Mouse (Mus musculus): Measurements from ENCODE around the gene Igtp. TPM values are rescaled to one million over a fixed set of nuclear protein-coding genes. Genes with fewer than 3 reads are reported as not detected.
"Not testable (repeated sequence)": the region's sequence is repeated elsewhere in the genome, so short reads cannot be mapped to it uniquely, and the experiment has no call there.

Igtp gene
- 8.5 and 9.0 TPM in 2 replicates for polyA plus RNA-seq (2015; fragmentation: Nextera tagmentation; extraction: Ambion mirVana)

DNA sequence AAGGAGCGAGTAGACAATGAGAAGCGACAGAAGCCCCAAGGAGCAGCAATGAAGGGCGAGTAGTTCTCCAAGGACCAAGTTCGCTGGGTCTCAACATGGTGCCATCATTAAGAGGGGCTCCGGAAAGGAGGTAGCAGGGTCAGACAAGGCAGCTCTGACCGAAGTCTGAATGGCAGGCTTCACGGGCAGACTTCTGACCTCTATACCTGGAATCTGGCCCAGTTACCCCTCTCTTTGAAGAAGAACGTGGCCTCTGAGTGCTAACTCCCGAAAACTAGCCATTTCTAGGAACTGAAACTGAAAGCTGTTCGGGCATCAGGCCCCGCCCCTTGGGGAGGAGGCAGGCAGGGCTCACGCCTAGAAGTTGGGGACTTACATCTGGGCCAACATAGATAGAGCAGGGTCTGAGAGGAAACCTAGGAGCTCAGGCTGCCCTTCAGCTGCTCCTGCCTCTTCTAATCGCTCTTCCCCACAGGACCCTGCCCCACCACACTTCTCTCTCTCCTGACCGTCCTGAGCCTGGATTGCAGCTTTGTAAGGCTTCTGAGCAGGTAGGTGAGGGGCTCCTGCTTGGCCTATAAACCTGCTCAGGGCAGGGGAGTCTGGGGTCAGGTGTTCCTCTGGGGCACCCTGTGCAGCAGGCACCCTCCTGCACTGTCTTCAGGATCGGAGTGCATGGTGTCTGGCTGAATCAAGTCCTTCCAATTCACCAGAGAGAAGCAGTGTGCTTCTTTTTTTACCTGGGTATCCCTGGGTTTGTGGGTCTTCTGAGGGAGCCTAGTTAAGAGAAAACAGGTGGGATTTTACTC is at the start of gene Igtp, which contains the start of gene Irgm2:
Gene Igtp (plus strand): TSS at position 328 of the 809 bp plus-strand sequence.
Gene Irgm2 (plus strand): TSS at position 390 of the 809 bp plus-strand sequence.
- peak; percentile 78 for ATAC-seq (ENCODE audit: insufficient number of reproducible peaks, low FRiP score, low TSS enrichment, low read depth)
- H3K9ac ChIP-seq: peak within 1 kb of the TSS; percentile 48
- peak within 1 kb of the TSS; percentile 55; the same call in 1 of the 2 replicates for H3K27ac ChIP-seq (replicated peaks)
- H3K4me1 ChIP-seq; H3K27me3 ChIP-seq; H3K36me3 ChIP-seq; H3K9me3 ChIP-seq (replicated peaks): not testable (repeated sequence)
- 7% methylated on average over 14 of the region's 15 CpGs for WGBS
- peak within 1 kb of the TSS; percentile 69 for H3K4me2 ChIP-seq (replicated peaks)
- peak within 1 kb of the TSS; percentile 60 for H3K4me3 ChIP-seq (replicated peaks)

DNA sequence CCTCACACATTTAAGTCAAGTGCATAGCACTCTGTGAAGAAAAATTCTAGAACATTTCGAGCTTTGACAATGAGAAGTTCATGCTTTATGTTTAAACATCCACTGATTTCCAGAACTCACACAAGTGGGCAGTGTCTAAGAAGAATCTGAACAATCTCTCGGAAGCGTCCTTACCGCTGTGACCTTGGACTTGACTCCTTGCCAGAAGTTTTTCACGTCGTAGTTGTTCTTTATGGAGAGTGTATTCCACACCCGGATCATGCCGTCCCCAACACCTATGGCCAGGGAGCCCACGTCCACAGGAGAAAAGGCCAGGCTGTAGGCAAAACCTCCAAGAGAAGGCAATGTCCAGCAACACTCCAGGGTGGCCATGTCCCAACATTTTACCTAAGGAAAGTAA is 43.9 kb upstream of the Igtp start:
- no peaks in the 10 kb centered on the region for H3K27me3 ChIP-seq
- H3K9ac ChIP-seq: no peak overlapping the region
- H3K36me3 ChIP-seq: peaks cover 77% of the 10 kb centered on the region
- WGBS: 95% methylated on average over 9 of the region's 9 CpGs
- no peak overlapping the region for H3K4me2 ChIP-seq (replicated peaks)
- no peak for ATAC-seq (ENCODE audit: insufficient number of reproducible peaks, low FRiP score, low TSS enrichment, low read depth)
- H3K27ac ChIP-seq (replicated peaks): no peak overlapping the region
- no peaks in the 10 kb centered on the region for H3K4me1 ChIP-seq
- no peaks in the 10 kb centered on the region for H3K9me3 ChIP-seq (replicated peaks)
- H3K4me3 ChIP-seq (replicated peaks): no peak overlapping the region

GRCm38 (mm10) chr11:58156871-58157270 is 42.5 kb upstream of the Igtp start:
- Histone ChIP-seq H3K36me3 (peaks cover 80% of the 10 kb centered on the region), H3K27ac (replicated peaks) (no peak overlapping the region), H3K4me2 (replicated peaks) (no peak overlapping the region), H3K4me1 (no peaks in the 10 kb centered on the region), H3K27me3 (no peaks in the 10 kb centered on the region), H3K4me3 (replicated peaks) (no peak overlapping the region), H3K9ac (no peak overlapping the region), H3K9me3 (replicated peaks) (no peaks in the 10 kb centered on the region)
- 89% methylated on average over 3 of the region's 3 CpGs for WGBS
- ATAC-seq (ENCODE audit: insufficient number of reproducible peaks, low FRiP score, low TSS enrichment, low read depth): no peak

GRCm38 (mm10) chr11:58165072-58165471 is 34.3 kb upstream of the Igtp start:
- Histone ChIP-seq H3K36me3 (peaks cover 59% of the 10 kb centered on the region), H3K4me1 (peaks cover 7% of the 10 kb centered on the region), H3K9ac (no peak overlapping the region), H3K27me3 (no peaks in the 10 kb centered on the region), H3K9me3 (replicated peaks) (no peaks in the 10 kb centered on the region), H3K27ac (replicated peaks) (no peak overlapping the region), H3K4me2 (replicated peaks) (no peak overlapping the region), H3K4me3 (replicated peaks) (no peak overlapping the region)
- 93% methylated on average over 2 of the region's 2 CpGs for WGBS
- ATAC-seq (ENCODE audit: insufficient number of reproducible peaks, low FRiP score, low TSS enrichment, low read depth): no peak

- peak overlapping the region; percentile 75; the same call in 1 of the 2 replicates for H3K27ac ChIP-seq (replicated peaks)
- H3K27me3 ChIP-seq: no peaks in the 10 kb centered on the region
- no peaks in the 10 kb centered on the region for H3K9me3 ChIP-seq (replicated peaks)
- H3K9ac ChIP-seq: peak overlapping the region; percentile 92
- H3K4me3 ChIP-seq (replicated peaks): peak overlapping the region; percentile 96
- H3K36me3 ChIP-seq: peaks cover 37% of the 10 kb centered on the region
- WGBS: 0% methylated on average over 8 of the region's 8 CpGs
- peaks cover 19% of the 10 kb centered on the region for H3K4me1 ChIP-seq
- H3K4me2 ChIP-seq (replicated peaks): peak overlapping the region; percentile 78
- 0 out of 2 replicates have a peak, but pooled peaks have one; percentile 45 for ATAC-seq (ENCODE audit: insufficient number of reproducible peaks, low FRiP score, low TSS enrichment, low read depth)
Measured at GRCm38 (mm10) chr11:58167822-58168166, 31.6 kb upstream of the Igtp start.

- ATAC-seq (ENCODE audit: insufficient number of reproducible peaks, low FRiP score, low TSS enrichment, low read depth): peak; percentile 88
- WGBS: under 1% methylated on average over 71 of the region's 71 CpGs
- no peaks in the 10 kb centered on the region for H3K27me3 ChIP-seq
- peaks cover 35% of the 10 kb centered on the region for H3K36me3 ChIP-seq
- peak within 1 kb of the TSS; percentile 78 for H3K4me2 ChIP-seq (replicated peaks)
- H3K27ac ChIP-seq (replicated peaks): peak within 1 kb of the TSS; percentile 75
- H3K9me3 ChIP-seq (replicated peaks): no peaks in the 10 kb centered on the region
- peak within 1 kb of the TSS; percentile 92 for H3K9ac ChIP-seq
- peaks cover 19% of the 10 kb centered on the region for H3K4me1 ChIP-seq
- H3K4me3 ChIP-seq (replicated peaks): peak within 1 kb of the TSS; percentile 96
Measured at GRCm38 (mm10) chr11:58168167-58168915, 31.0 kb upstream of the Igtp start, which contains the start of gene Gemin5. Gemin5 (minus strand) TSS chr11:58168539.

DNA sequence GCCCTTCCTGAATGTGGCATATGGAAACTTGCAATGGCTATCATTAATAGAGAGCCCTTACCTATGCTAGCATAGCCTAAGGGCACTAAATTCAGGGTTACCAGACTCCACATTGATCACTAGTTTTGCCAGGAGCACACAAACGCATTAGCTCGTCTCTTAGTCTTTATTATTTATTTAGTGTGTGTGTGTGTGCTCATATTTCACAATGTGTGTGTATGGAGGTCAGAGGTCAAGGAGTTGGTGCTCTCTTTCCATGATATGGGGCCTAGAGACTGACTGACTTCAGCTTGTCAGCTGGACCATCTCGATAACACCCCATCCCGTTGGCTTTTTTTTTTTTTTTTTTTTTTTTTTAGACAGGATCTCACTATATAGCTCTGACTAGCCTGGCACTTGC is 29.7 kb upstream of the Igtp start:
- ATAC-seq (ENCODE audit: insufficient number of reproducible peaks, low FRiP score, low TSS enrichment, low read depth): no peak
- no peak overlapping the region for H3K4me2 ChIP-seq (replicated peaks)
- H3K9me3 ChIP-seq (replicated peaks): no peaks in the 10 kb centered on the region
- peaks cover 33% of the 10 kb centered on the region for H3K36me3 ChIP-seq
- no peak overlapping the region for H3K27ac ChIP-seq (replicated peaks)
- WGBS: 77% methylated on average over 4 of the region's 4 CpGs
- H3K4me3 ChIP-seq (replicated peaks): no peak overlapping the region
- no peak overlapping the region for H3K9ac ChIP-seq
- no peaks in the 10 kb centered on the region for H3K27me3 ChIP-seq
- H3K4me1 ChIP-seq: peaks cover 19% of the 10 kb centered on the region

DNA sequence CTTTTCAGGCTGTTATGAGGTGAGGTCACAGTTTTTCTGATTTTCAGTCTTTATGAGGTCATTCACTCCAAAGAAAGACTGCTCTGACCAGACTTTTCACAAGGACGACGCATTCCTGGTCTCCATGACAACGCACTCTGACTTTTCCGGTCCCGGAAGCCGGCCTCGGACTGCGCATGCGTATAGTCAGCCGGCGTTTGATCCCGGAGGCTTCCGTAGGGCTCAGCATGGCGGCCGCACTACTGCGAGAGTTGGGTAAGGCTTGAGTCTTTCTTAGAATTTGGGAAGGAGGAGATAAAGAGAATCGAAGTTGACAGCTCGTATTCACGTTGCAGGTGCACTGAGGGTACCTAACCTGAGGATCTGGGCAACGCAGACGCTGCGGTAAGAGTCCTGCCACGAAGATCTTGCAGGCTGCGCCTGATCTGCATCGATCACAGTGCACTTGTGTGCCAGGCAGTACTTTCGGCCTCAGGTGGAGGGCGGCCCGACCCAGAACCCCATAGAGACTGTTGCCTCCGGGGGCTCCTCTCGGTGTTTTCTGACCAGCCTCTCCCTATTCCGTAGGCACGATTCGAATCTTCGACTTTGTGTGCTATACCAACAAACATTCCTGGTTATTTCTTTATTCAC is 27.8 kb upstream of the Igtp start, which contains the start of gene Mrpl22:
Gene Mrpl22 (plus strand): TSS at position 203 of the 633 bp plus-strand sequence.
- Histone ChIP-seq H3K4me2 (replicated peaks) (peak within 1 kb of the TSS; percentile 64), H3K36me3 (peaks cover 29% of the 10 kb centered on the region), H3K9ac (peak within 1 kb of the TSS; percentile 86), H3K27ac (replicated peaks) (peak within 1 kb of the TSS; percentile 68; the same call in 1 of the 2 replicates), H3K9me3 (replicated peaks) (no peaks in the 10 kb centered on the region), H3K4me1 (peaks cover 19% of the 10 kb centered on the region), H3K4me3 (replicated peaks) (peak within 1 kb of the TSS; percentile 75), H3K27me3 (no peaks in the 10 kb centered on the region)
- WGBS: under 1% methylated on average over 34 of the region's 34 CpGs
- peak; percentile 76; the same call in 1 of the 2 replicates for ATAC-seq (ENCODE audit: insufficient number of reproducible peaks, low FRiP score, low TSS enrichment, low read depth)

GRCm38 (mm10) chr11:58179563-58179962 is 19.8 kb upstream of the Igtp start:
- Histone ChIP-seq H3K9ac (no peak overlapping the region), H3K4me2 (replicated peaks) (no peak overlapping the region), H3K27ac (replicated peaks) (no peak overlapping the region), H3K4me1 (no peaks in the 10 kb centered on the region), H3K36me3 (peaks cover 44% of the 10 kb centered on the region), H3K27me3 (no peaks in the 10 kb centered on the region), H3K4me3 (replicated peaks) (no peak overlapping the region), H3K9me3 (replicated peaks) (no peaks in the 10 kb centered on the region)
- WGBS: 28% methylated on average over 3 of the region's 3 CpGs
- ATAC-seq (ENCODE audit: insufficient number of reproducible peaks, low FRiP score, low TSS enrichment, low read depth): 0 out of 2 replicates have a peak, but pooled peaks have one; percentile 59

DNA sequence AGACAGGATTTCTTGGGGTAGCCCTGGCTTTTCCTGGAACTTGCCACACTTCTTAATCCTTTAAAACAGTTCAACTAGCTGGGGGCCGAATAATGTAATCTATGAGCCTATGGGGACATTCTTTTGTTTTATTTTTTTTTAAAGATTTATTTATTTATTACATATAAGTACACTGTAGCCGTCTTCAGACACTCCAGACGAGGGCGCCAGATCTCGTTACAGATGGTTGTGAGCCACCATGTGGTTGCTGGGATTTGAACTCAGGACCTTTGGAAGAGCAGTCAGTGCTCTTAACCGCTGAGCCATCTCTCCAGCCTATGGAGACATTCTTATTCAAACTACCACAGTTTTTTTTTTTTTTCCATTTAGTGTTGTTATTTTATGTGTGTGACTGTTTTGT is 19.4 kb upstream of the Igtp start:
- not testable (repeated sequence) for H3K9ac ChIP-seq; H3K4me2 ChIP-seq (replicated peaks); ATAC-seq (ENCODE audit: insufficient number of reproducible peaks, low FRiP score, low TSS enrichment, low read depth); H3K4me1 ChIP-seq; H3K27me3 ChIP-seq; H3K27ac ChIP-seq (replicated peaks); H3K4me3 ChIP-seq (replicated peaks); H3K9me3 ChIP-seq (replicated peaks)
- peaks cover 44% of the 10 kb centered on the region for H3K36me3 ChIP-seq
- WGBS: 94% methylated on average over 6 of the region's 6 CpGs

DNA sequence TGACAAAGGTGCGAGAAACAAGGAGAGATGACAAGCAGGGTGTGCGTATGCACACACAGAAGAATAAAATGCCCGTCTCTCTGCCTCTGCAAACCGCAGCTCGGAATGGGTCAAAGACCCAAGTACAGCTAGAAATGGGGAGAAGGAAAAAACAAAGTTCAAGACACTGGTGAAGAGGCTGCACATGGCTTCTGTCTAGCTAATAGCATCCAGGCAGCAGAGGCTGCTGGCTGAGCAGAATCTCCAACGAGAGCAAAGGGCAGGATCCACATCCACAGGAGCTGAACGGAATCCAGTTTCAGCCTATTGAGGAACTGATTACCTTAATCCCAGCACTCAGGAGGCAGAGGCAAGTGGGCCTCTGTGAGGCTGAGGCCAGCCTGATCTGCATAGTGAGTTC is 18.6 kb upstream of the Igtp start:
- Histone ChIP-seq H3K4me2 (replicated peaks) (no peak overlapping the region), H3K36me3 (peaks cover 36% of the 10 kb centered on the region), H3K27ac (replicated peaks) (no peak overlapping the region), H3K27me3 (no peaks in the 10 kb centered on the region), H3K4me3 (replicated peaks) (no peak overlapping the region), H3K9ac (no peak overlapping the region), H3K9me3 (replicated peaks) (no peaks in the 10 kb centered on the region), H3K4me1 (no peaks in the 10 kb centered on the region)
- ATAC-seq (ENCODE audit: insufficient number of reproducible peaks, low FRiP score, low TSS enrichment, low read depth): no peak
- 88% methylated on average over 7 of the region's 7 CpGs for WGBS
